Mouse (Mus musculus) NIH3T3 (cell line): Measurements from ENCODE around the gene B430305J03Rik.

Source experiments
- DNase-seq: peaks from one replicate; pipeline ENCODE4 v3.0.0-alpha.2; 2012; ENCODE audit warnings: low read depth

B430305J03Rik gene

GRCm38 (mm10) chr3:61365779-61366373 is at the start of gene B430305J03Rik:
Gene B430305J03Rik, minus strand, starts transcription at chr3:61365951.
- peak; percentile 53 for DNase-seq

- peak; percentile 32 for DNase-seq
Measured at GRCm38 (mm10) chr3:61409683-61410082, 43.9 kb upstream of the B430305J03Rik start.

DNA sequence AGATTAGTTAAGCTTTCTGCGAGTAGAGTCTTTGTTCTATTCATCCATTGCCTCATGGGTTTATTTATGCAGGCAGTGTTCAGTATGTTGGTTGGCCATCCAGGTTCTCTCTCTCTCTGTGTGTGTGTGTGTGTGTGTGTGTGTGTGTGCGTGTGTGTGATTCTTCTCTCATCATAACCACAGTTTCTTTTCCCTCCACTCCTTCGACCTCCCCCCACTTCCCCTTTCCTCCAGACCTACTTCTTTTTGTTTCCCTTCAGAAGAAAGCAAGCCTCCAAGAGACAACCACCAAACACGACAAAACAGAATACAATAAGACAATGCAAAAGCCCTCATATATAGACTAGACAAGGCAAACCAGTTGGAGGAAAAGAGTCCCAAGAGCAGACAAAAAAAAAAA is 41.2 kb upstream of the B430305J03Rik start:
- no peak for DNase-seq

- peak; percentile 34 for DNase-seq
Measured at GRCm38 (mm10) chr3:61400823-61401387, 35.2 kb upstream of the B430305J03Rik start.

- peak; percentile 51 for DNase-seq
Measured at GRCm38 (mm10) chr3:61396728-61397127, 31.0 kb upstream of the B430305J03Rik start.

DNA sequence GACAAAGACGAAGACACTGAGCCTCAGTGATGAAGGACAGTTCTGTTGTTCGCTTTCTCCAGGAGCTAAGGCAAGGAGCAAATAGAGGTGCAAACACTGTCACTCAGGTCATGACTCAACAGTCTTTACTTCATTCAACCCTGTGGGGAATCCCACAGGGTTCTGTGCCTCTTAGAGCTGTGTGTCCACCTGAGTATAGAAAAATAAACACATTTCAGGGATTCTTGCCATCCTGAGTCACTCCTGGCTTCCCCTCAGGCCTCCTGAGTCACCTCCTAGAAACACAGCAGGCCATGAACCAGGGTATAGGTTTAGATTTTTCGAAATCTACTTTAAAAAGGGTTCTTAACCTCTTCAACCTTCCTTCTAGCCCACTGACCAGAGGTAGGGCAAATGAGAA is 29.6 kb upstream of the B430305J03Rik start:
- DNase-seq, result peak; percentile 60

DNA sequence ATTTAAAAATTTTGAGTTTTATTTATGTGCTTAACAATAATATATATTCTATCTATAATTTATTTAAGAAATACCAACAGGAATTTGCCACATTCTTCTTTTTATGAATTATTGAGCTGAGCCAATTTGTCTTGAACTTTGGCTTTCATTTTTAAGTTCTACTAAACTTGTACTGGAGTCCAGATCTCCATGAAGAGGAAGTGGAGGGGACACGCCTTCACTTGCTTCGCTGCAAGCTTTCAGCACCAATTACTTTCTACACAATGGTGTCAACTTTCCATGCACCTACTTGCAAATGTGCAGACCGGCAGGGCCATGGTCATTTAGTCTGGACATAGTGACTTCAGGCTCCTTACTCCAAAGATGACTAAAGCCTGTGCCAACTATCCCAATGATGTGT is 27.8 kb upstream of the B430305J03Rik start:
- no peak for DNase-seq

DNA sequence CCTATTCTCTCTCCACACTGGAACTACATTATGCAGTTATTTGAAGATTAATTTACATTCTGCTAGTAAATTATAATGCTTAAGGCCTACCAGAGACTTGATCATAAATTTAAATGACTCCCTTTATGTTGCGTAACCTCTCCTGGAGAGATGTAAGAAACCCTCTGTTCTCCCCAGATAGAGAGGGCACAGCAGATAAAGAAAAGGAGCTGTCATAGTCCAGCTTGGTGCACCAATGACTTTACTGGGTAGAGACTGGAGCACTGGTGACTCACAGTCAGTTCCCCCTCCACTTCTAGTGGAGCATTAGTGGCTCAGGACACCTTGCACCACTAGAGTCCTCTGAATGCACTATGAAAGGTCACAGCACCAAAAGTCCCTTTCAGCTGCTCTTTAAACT is 27.1 kb upstream of the B430305J03Rik start:
- DNase-seq, result no peak

DNA sequence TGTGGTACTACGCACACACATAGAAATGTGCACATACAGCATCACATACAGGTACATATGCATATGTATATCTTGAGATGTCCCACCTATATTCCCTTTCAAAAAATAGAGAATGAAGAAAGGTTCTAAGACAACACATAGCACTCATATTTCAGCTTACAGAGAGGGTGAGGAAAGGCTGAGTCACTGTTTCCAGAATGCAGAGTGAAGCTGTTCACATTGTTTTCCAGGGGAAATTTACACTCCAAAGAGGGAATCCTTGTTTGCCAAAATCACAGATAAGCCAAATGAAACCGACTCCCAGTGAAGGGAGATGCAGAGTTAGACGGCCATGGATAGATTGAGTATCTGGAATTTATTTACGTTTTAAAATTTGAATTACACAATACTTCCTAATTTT is 25.8 kb upstream of the B430305J03Rik start:
- DNase-seq, result peak; percentile 76

- DNase-seq, result no peak
Measured at GRCm38 (mm10) chr3:61386368-61386767, 20.6 kb upstream of the B430305J03Rik start.

GRCm38 (mm10) chr3:61376001-61376400 is 10.2 kb upstream of the B430305J03Rik start:
- DNase-seq, result peak; percentile 20

GRCm38 (mm10) chr3:61368446-61368845 is 2.7 kb upstream of the B430305J03Rik start:
- DNase-seq, result peak; percentile 44

DNA sequence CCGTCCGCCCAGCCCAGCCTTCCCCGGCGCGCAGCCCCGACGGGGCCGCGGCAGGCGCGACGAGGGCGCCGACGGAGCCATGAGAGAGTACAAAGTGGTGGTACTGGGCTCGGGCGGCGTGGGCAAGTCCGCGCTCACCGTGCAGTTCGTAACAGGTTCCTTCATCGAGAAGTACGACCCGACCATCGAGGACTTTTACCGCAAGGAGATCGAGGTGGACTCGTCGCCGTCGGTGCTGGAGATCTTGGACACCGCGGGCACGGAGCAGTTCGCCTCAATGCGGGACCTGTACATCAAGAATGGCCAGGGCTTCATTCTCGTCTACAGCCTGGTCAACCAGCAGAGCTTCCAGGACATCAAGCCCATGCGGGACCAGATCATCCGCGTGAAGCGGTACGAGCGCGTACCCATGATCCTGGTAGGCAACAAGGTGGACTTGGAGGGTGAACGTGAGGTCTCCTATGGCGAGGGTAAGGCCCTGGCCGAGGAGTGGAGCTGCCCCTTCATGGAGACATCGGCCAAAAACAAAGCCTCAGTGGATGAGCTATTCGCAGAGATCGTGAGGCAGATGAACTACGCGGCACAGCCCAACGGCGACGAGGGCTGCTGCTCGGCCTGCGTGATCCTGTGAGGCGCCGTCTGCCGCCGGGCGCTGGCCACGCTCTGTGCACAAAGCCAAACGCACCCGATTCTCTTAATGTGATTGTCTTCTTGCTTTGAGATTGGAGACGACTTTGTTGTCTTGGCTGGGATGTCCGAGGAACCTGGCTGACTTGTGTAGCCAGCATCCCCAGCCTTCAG is 573 bp downstream of the B430305J03Rik start:
- DNase-seq, result peak; percentile 69

- DNase-seq, result no peak
Measured at GRCm38 (mm10) chr3:61364661-61364977, 1.1 kb downstream of the B430305J03Rik start.

DNA sequence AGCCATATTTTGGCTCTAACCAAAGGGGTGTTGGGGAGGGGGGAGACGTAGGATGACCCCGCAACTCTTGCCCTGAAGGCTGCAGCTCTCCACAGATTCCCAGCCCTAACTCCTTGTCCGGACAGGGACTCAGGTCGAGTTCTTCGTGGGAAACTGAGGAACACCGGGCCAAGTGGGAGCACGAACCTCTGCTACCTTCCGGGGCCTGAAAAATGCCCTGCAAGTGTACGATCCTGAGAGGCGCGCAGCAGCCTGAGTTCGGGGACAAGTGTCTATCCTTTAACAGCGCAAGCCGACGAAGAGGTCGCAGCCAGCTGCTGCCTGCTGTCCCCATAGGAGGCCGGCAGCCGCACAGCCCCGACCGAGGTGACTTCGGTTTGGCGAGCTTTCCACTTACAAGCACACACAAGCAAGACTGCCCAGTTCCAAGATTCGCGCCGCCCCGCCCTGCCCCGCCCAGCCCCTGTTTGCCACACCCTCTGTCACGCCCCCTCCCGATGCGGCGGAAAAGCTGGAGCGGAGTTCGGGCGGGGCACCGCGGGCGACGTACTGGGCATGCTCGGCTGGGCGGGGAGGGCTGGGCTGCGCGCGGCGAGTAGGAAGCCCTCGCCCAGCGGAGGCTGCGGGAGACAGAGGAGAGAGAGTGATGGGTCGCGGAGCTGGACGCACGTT is 1.6 kb downstream of the B430305J03Rik start:
- DNase-seq, result peak; percentile 98

GRCm38 (mm10) chr3:61363161-61363988 is 2.4 kb downstream of the B430305J03Rik start:
- peak; percentile 96 for DNase-seq

GRCm38 (mm10) chr3:61362821-61363160 is 3.0 kb downstream of the B430305J03Rik start:
- DNase-seq, result no peak

GRCm38 (mm10) chr3:61361338-61361737 is 4.4 kb downstream of the B430305J03Rik start, which contains the start of gene Rap2b:
Gene Rap2b, plus strand, starts transcription at chr3:61361638.
- no peak for DNase-seq

- DNase-seq, result no peak
Measured at GRCm38 (mm10) chr3:61358756-61359293, 6.9 kb downstream of the B430305J03Rik start.

DNA sequence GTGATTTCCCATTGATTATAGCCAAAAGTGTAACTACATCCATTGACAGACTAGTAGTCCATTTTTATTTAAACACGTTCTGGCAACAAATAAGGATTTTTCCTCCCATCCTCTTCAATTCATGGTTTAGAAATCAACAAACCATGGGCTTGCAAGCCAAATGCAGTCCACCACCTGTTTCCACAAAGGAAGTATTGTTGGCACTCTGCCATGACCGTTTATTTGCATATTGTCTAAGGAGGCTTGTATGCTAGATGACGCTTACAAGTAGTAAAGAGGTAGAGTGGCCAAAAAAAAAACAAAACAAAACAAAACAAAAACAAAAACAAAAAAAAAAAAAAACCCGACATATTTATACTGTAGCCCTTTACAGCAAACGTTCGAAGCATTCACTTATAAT is 7.6 kb downstream of the B430305J03Rik start:
- DNase-seq, result no peak

- DNase-seq, result no peak
Measured at GRCm38 (mm10) chr3:61355464-61355863, 10.3 kb downstream of the B430305J03Rik start.

GRCm38 (mm10) chr3:61349433-61349832 is 16.3 kb downstream of the B430305J03Rik start:
- no peak for DNase-seq
